Comparison of ENCODE assay signal across 9 mouse cellular contexts in genomic region chr6:6881115-6881637, GRCm38 (mm10). TPM values are rescaled to one million over a fixed set of nuclear protein-coding genes. Genes with fewer than 3 reads are reported as not detected.
DNase-seq lines count a peak whose midpoint lies in the region; ATAC-seq and TF ChIP-seq lines count a peak whose summit lies in the region.
"Had no signal": no experiment of that assay in that cellular context is flagged by ENCODE, and none has a peak within 500 bp of the region (broad histone marks: within the 10 kb centered on the region; RNA-seq: fewer than 3 reads in every experiment).

No protein-coding gene starts in this region.

- H3K4me1 ChIP-seq in embryonic fibroblast, embryonic 13.5 days (ENCODE audit: control insufficient read depth, insufficient read depth, low read length) = no peaks in the 10 kb centered on the region; the same call in 1 of the 2 replicates
- H3K4me1 ChIP-seq in intestine, postnatal 0 days (replicated peaks; ENCODE audit: control insufficient read depth, insufficient read depth, low read length) = no peaks in the 10 kb centered on the region
- peaks cover 24% of the 10 kb centered on the region for H3K4me1 ChIP-seq in neural tube, embryonic 13.5 days (replicated peaks)

- H3K9ac ChIP-seq in intestine, postnatal 0 days (ENCODE audit: low read depth, low read length) = no peak overlapping the region
- peak overlapping the region; percentile 22 for H3K9ac ChIP-seq in neural tube, embryonic 13.5 days
- H3K9ac ChIP-seq: liver, embryonic 14.5 days had no signal

- intact Hi-C loops in left cerebral cortex, adult 2 months (cut with DNase I) = loop anchor here (10.0 kb wide), 2 partner anchors 666 to 776 kb away; partner anchors contain the start of gene Slc25a13

- H3K36me3 ChIP-seq in intestine, postnatal 0 days (ENCODE audit: control insufficient read depth, insufficient read depth) = no peaks in the 10 kb centered on the region
- H3K36me3 ChIP-seq in neural tube, embryonic 13.5 days = no peaks in the 10 kb centered on the region

- H3K9me3 ChIP-seq in intestine, postnatal 0 days (ENCODE audit: control insufficient read depth) = no peaks in the 10 kb centered on the region
- H3K9me3 ChIP-seq in neural tube, embryonic 13.5 days = no peaks in the 10 kb centered on the region

- WGBS in intestine, postnatal 0 days = 1% methylated on average over 30 of the region's 30 CpGs
- under 1% methylated on average over 30 of the region's 30 CpGs for WGBS in neural tube, embryonic 13.5 days

- H3K4me3 ChIP-seq in left cerebral cortex, adult 2 months = peak overlapping the region; percentile 44
- peak overlapping the region; percentile 46 for H3K4me3 ChIP-seq in embryonic fibroblast, embryonic 13.5 days (ENCODE audit: insufficient read depth, low read length)
- peak overlapping the region; percentile 33 for H3K4me3 ChIP-seq in intestine, postnatal 0 days (ENCODE audit: low read depth, low read length)
- peak overlapping the region; percentile 41 for H3K4me3 ChIP-seq in neural tube, embryonic 13.5 days

- no peak overlapping the region; the same call in 1 of the 2 replicates for H3K27ac ChIP-seq in left cerebral cortex, adult 2 months
- no peak overlapping the region for H3K27ac ChIP-seq in embryonic fibroblast, embryonic 13.5 days (ENCODE audit: insufficient read depth, low read length)
- H3K27ac ChIP-seq in intestine, postnatal 0 days (ENCODE audit: low read depth, low read length) = no peak overlapping the region
- no peak overlapping the region for H3K27ac ChIP-seq in neural tube, embryonic 13.5 days (replicated peaks)
- H3K27ac ChIP-seq: liver, embryonic 14.5 days had no signal

- peak overlapping the region; percentile 61 for H3K4me2 ChIP-seq in intestine, postnatal 0 days (replicated peaks; ENCODE audit: low read depth)
- H3K4me2 ChIP-seq in neural tube, embryonic 13.5 days = peak overlapping the region; percentile 59

- peaks cover 84% of the 10 kb centered on the region for H3K27me3 ChIP-seq in intestine, postnatal 0 days (replicated peaks; ENCODE audit: control insufficient read depth, insufficient read depth, low read length)
- peaks cover 90% of the 10 kb centered on the region for H3K27me3 ChIP-seq in neural tube, embryonic 13.5 days

- no peak for TF ChIP-seq CTCF in left cerebral cortex, adult 2 months (IDR thresholded peaks at IDR 0.05)
- TF ChIP-seq CTCF in embryonic fibroblast, embryonic 13.5 days (IDR thresholded peaks at IDR 0.05; ENCODE audit: borderline replicate concordance, insufficient read depth, low read length) = no peak
- no peak for TF ChIP-seq CTCF in intestine, postnatal 0 days (IDR thresholded peaks at IDR 0.05; ENCODE audit: low read depth)

- DNase-seq in left cerebral cortex, adult 2 months (ENCODE audit: extremely low spot score in 1 of 2, low spot score in 2 of 2) = peak in 1 of 2 experiments; percentile 47
- no peak for DNase-seq in left cerebral cortex, adult 8-10 months (ENCODE audit: low spot score in 2 of 2)
- no peak for DNase-seq in layer of hippocampus, postnatal 36 days
- no peak for DNase-seq in T-cell, adult 2 months (ENCODE audit: low spot score)
- no peak for DNase-seq in right cerebral cortex, adult 2 months (ENCODE audit: low spot score in 2 of 2)

- TF ChIP-seq POLR2A in embryonic fibroblast, embryonic 13.5 days (IDR thresholded peaks at IDR 0.05; ENCODE audit: low read depth, low read length) = no peak

- ATAC-seq in intestine, postnatal 0 days = no peak
- ATAC-seq in neural tube, embryonic 13.5 days (ENCODE audit: low read depth) = peak; percentile 18; the same call in 1 of the 2 replicates

RNA-seq across cellular contexts. Expression of gene Dlx5, which starts 0.7 kb away (rescaled TPM):
- 1 to 10 TPM; 5.6 to 8.9 TPM for total RNA-seq in left cerebral cortex, adult 2 months (2021)
- total RNA-seq in left cerebral cortex, adult 8-10 months (2022) = 10 to 100 TPM in 2 of 4 experiments, 1 to 10 TPM in 2; 8.9 to 11.7 (median 10.0) TPM
- 0.62 and 1.2 TPM in 2 replicates for polyA plus RNA-seq in embryonic fibroblast, embryonic 13.5 days (2011; ENCODE audit: insufficient read length, low read depth, missing spikeins)
- polyA plus RNA-seq in intestine, postnatal 0 days (2015; fragmentation: Nextera tagmentation; extraction: Ambion mirVana) = 0.27 and 0.33 TPM in 2 replicates
- polyA plus RNA-seq in neural tube, embryonic 13.5 days (2015; fragmentation: Nextera tagmentation; extraction: Ambion mirVana) = 0.40 and 1.2 TPM in 2 replicates
- total RNA-seq in layer of hippocampus, postnatal 36 days (2021) = 1 to 10 TPM; 4.7 to 5.8 TPM
- polyA plus RNA-seq: liver, embryonic 14.5 days had no signal

RNA-seq across cellular contexts. Expression of gene Dlx6, which starts 18.0 kb away (rescaled TPM):
- total RNA-seq in left cerebral cortex, adult 2 months (2021) = 10 to 100 TPM in 1 of 2 experiments, 1 to 10 TPM in 1; 9.1 to 11.1 TPM
- total RNA-seq in left cerebral cortex, adult 8-10 months (2022) = 10 to 100 TPM; 22.4 to 35.7 (median 24.6) TPM
- polyA plus RNA-seq in embryonic fibroblast, embryonic 13.5 days (2011; ENCODE audit: insufficient read length, low read depth, missing spikeins) = 1.0 TPM in 1 of 2 replicates, not detected in the other
- polyA plus RNA-seq in intestine, postnatal 0 days (2015; fragmentation: Nextera tagmentation; extraction: Ambion mirVana) = not detected in 2 replicates
- not detected in 2 replicates for polyA plus RNA-seq in neural tube, embryonic 13.5 days (2015; fragmentation: Nextera tagmentation; extraction: Ambion mirVana)
- total RNA-seq in layer of hippocampus, postnatal 36 days (2021) = 1 to 10 TPM; 5.6 to 9.3 TPM
- polyA plus RNA-seq: liver, embryonic 14.5 days had no signal
